Mouse (Mus musculus): ENCODE data around the gene Hoxa1. TPM values are rescaled to one million over a fixed set of nuclear protein-coding genes. Genes with fewer than 3 reads are reported as not detected.

The Hoxa1 gene
- polyA plus RNA-seq, 2 experiments: 0.33 to 0.47 TPM

DNA sequence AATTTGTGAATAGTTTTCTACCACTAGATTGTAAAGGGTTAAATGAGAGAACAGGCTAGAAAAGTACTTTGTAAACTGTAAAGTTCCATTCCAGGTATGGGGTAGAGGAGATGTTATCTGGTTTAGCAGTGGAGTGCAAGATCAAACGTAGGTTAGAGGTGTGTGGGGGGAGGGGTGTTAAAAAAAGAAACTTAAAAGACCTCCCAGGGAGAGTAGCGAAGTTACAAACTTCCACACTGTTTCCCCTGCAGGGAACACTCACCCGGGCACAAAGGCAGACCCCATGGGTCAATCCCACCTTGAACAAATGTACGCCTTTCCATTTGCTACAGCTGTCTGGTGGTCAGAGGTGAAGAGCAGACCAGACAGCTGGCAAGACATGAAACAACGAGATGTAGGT lies 42.2 kb downstream of the Hoxa1 start:
- 22% methylated on average over 5 of the region's 5 CpGs for WGBS (ENCODE audit: insufficient replicate concordance)
- H3K9ac ChIP-seq (replicated peaks): no peak overlapping the region
- no peaks in the 10 kb centered on the region for H3K9me3 ChIP-seq (ENCODE audit: control insufficient read depth, low read length)
- H3K36me3 ChIP-seq (replicated peaks; ENCODE audit: control insufficient read depth, insufficient read depth, low read depth): no peaks in the 10 kb centered on the region
- ATAC-seq (ENCODE audit: insufficient read depth) (no peak), DNase-seq (ENCODE audit: low read depth in 3 of 3, low spot score in 3 of 3) (no peak)
- H3K4me1 ChIP-seq (replicated peaks; ENCODE audit: control insufficient read depth in 2 of 2, insufficient read depth in 2 of 2, low read length in 1 of 2): no peaks in the 10 kb centered on the region
- no peak overlapping the region for H3K27ac ChIP-seq
- H3K27me3 ChIP-seq (ENCODE audit: control insufficient read depth, insufficient read depth, low read length): no peaks in the 10 kb centered on the region
- H3K4me3 ChIP-seq (ENCODE audit: insufficient read depth in 1 of 2, low read depth in 2 of 2, low read length in 2 of 2): no peak overlapping the region
- TF ChIP-seq CTCF (IDR thresholded peaks at IDR 0.05; ENCODE audit: low read depth) (no peak), EP300 (IDR thresholded peaks at IDR 0.05; ENCODE audit: low read depth) (no peak)
- no peak overlapping the region for H3K4me2 ChIP-seq (ENCODE audit: low read depth)

- H3K27ac ChIP-seq: no peak overlapping the region
- no peak for TF ChIP-seq CTCF (IDR thresholded peaks at IDR 0.05; ENCODE audit: low read depth)
- H3K27me3 ChIP-seq (ENCODE audit: control insufficient read depth, insufficient read depth, low read length): no peaks in the 10 kb centered on the region
- H3K9me3 ChIP-seq (ENCODE audit: control insufficient read depth, low read length): no peaks in the 10 kb centered on the region
- no peaks in the 10 kb centered on the region for H3K4me1 ChIP-seq (replicated peaks; ENCODE audit: control insufficient read depth in 2 of 2, insufficient read depth in 2 of 2, low read length in 1 of 2)
- H3K4me2 ChIP-seq (ENCODE audit: low read depth): no peak overlapping the region
- no peaks in the 10 kb centered on the region for H3K36me3 ChIP-seq (replicated peaks; ENCODE audit: control insufficient read depth, insufficient read depth, low read depth)
- no peak for ATAC-seq (ENCODE audit: insufficient read depth)
- no peak for DNase-seq (ENCODE audit: low read depth in 3 of 3, low spot score in 3 of 3)
- 64% methylated on average over 4 of the region's 4 CpGs for WGBS (ENCODE audit: insufficient replicate concordance)
- no peak overlapping the region for H3K4me3 ChIP-seq (ENCODE audit: insufficient read depth in 1 of 2, low read depth in 2 of 2, low read length in 2 of 2)
- H3K9ac ChIP-seq (replicated peaks): no peak overlapping the region
Observed at GRCm38 (mm10) chr6:52111846-52112245, 46.3 kb downstream of the Hoxa1 start.

DNA sequence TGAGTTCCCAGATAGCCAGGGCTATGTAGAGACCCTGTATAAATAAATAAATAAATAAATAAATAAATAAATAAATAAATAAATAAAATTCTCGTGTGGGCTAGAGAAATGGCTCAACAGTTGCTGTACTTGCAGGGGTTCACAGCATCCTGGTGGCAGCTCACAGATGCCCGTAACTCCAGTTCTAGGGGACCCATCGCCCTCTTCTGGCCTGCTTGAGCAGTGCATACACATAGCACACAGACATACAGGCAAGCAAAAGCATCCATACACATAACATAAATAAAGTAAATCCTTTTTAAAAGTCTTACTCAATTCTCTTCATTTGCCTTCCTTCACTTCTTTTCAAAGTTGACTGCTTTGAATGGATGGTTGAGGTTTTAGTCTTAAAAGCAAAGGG lies 50.7 kb downstream of the Hoxa1 start:
- no peaks in the 10 kb centered on the region for H3K36me3 ChIP-seq (replicated peaks; ENCODE audit: control insufficient read depth, insufficient read depth, low read depth)
- no peaks in the 10 kb centered on the region for H3K4me1 ChIP-seq (replicated peaks; ENCODE audit: control insufficient read depth in 2 of 2, insufficient read depth in 2 of 2, low read length in 1 of 2)
- WGBS (ENCODE audit: insufficient replicate concordance): 68% methylated on average over 3 of the region's 3 CpGs
- H3K4me3 ChIP-seq (ENCODE audit: insufficient read depth in 1 of 2, low read depth in 2 of 2, low read length in 2 of 2): no peak overlapping the region
- H3K9me3 ChIP-seq (ENCODE audit: control insufficient read depth, low read length): no peaks in the 10 kb centered on the region
- ATAC-seq (ENCODE audit: insufficient read depth) (no peak), DNase-seq (ENCODE audit: low read depth in 3 of 3, low spot score in 3 of 3) (no peak)
- no peaks in the 10 kb centered on the region for H3K27me3 ChIP-seq (ENCODE audit: control insufficient read depth, insufficient read depth, low read length)
- TF ChIP-seq CTCF (IDR thresholded peaks at IDR 0.05; ENCODE audit: low read depth): peak; percentile 28
- TF ChIP-seq EP300 (IDR thresholded peaks at IDR 0.05; ENCODE audit: low read depth): no peak
- H3K9ac ChIP-seq (replicated peaks): no peak overlapping the region
- no peak overlapping the region for H3K27ac ChIP-seq
- no peak overlapping the region for H3K4me2 ChIP-seq (ENCODE audit: low read depth)

DNA sequence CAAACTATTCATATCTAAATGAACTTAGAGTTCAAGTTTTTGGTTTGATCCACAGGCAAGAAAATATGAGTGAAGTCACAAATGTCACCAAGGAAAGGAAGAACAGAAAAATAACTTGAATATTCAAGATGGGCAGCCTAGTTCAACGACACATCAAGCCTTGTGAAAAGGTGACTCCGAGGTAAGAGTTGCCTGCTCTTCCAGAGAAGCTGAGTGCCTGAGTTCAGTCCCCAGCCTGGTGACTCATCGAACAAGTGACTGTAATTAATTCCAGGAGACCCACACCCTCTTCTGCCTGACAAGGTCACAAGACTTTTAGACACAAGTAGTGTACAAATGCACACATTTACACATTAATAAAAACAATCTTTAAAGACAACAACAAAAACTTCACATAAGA lies 51.4 kb downstream of the Hoxa1 start:
- H3K9ac ChIP-seq (replicated peaks): no peak overlapping the region
- no peak overlapping the region for H3K4me3 ChIP-seq (ENCODE audit: insufficient read depth in 1 of 2, low read depth in 2 of 2, low read length in 2 of 2)
- H3K4me1 ChIP-seq (replicated peaks; ENCODE audit: control insufficient read depth in 2 of 2, insufficient read depth in 2 of 2, low read length in 1 of 2): no peaks in the 10 kb centered on the region
- H3K36me3 ChIP-seq (replicated peaks; ENCODE audit: control insufficient read depth, insufficient read depth, low read depth): no peaks in the 10 kb centered on the region
- ATAC-seq (ENCODE audit: insufficient read depth): no peak
- H3K4me2 ChIP-seq (ENCODE audit: low read depth): no peak overlapping the region
- H3K27ac ChIP-seq: no peak overlapping the region
- no peaks in the 10 kb centered on the region for H3K27me3 ChIP-seq (ENCODE audit: control insufficient read depth, insufficient read depth, low read length)
- TF ChIP-seq CTCF (IDR thresholded peaks at IDR 0.05; ENCODE audit: low read depth) (no peak), EP300 (IDR thresholded peaks at IDR 0.05; ENCODE audit: low read depth) (no peak)
- DNase-seq (ENCODE audit: low read depth in 3 of 3, low spot score in 3 of 3): no peak
- WGBS (ENCODE audit: insufficient replicate concordance): 45% methylated on average over 3 of the region's 3 CpGs
- no peaks in the 10 kb centered on the region for H3K9me3 ChIP-seq (ENCODE audit: control insufficient read depth, low read length)

DNA sequence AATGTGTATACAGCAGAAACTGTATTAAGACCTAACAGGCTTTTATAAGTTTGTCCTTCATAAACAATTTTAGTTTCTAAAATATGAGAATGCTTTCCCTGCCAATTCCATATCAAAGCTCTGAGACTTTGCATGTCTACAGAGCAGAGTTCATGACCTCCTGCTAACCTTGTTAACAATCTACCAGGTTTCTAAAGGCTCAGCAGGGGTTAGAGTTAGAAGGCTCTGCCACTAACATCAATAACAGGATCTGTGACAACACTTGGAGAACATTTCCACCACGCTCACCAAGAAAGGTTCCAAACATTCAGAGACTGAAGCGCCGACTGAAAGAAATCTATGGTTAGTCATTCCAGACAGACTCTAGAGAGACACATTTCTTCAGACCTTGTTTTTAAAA lies 51.9 kb downstream of the Hoxa1 start:
- H3K4me3 ChIP-seq (ENCODE audit: insufficient read depth in 1 of 2, low read depth in 2 of 2, low read length in 2 of 2): no peak overlapping the region
- no peaks in the 10 kb centered on the region for H3K36me3 ChIP-seq (replicated peaks; ENCODE audit: control insufficient read depth, insufficient read depth, low read depth)
- ATAC-seq (ENCODE audit: insufficient read depth): no peak
- H3K27ac ChIP-seq: no peak overlapping the region
- H3K4me2 ChIP-seq (ENCODE audit: low read depth): no peak overlapping the region
- no peaks in the 10 kb centered on the region for H3K27me3 ChIP-seq (ENCODE audit: control insufficient read depth, insufficient read depth, low read length)
- TF ChIP-seq EP300 (IDR thresholded peaks at IDR 0.05; ENCODE audit: low read depth) (no peak), CTCF (IDR thresholded peaks at IDR 0.05; ENCODE audit: low read depth) (no peak)
- no peaks in the 10 kb centered on the region; a peak in 1 of 4 replicates for H3K4me1 ChIP-seq (replicated peaks; ENCODE audit: control insufficient read depth in 2 of 2, insufficient read depth in 2 of 2, low read length in 1 of 2)
- DNase-seq (ENCODE audit: low read depth in 3 of 3, low spot score in 3 of 3): no peak
- no peaks in the 10 kb centered on the region for H3K9me3 ChIP-seq (ENCODE audit: control insufficient read depth, low read length)
- H3K9ac ChIP-seq (replicated peaks): no peak overlapping the region
- WGBS (ENCODE audit: insufficient replicate concordance): 58% methylated on average over 3 of the region's 3 CpGs

Other genes with a start within 250 kb of the Hoxa1 start
- gene Skap2, start 145.8 kb downstream of the Hoxa1 start, polyA plus RNA-seq (2012; rRNA removed): 5.4 and 10.1 TPM in 2 replicates
- gene Skap2, start 145.8 kb downstream of the Hoxa1 start, polyA plus RNA-seq (2014; fragmentation: Nextera tagmentation; extraction: Ambion mirVana): 18.4 and 19.4 TPM in 2 replicates
- 0.26 and 0.30 TPM in 2 replicates for gene Hoxa2, start 6.5 kb upstream of the Hoxa1 start, polyA plus RNA-seq (2012; rRNA removed)
- gene Hoxa2, start 6.5 kb upstream of the Hoxa1 start, polyA plus RNA-seq (2014; fragmentation: Nextera tagmentation; extraction: Ambion mirVana): 0.14 and 0.33 TPM in 2 replicates
- gene 5730596B20Rik, start 19.2 kb upstream of the Hoxa1 start, polyA plus RNA-seq (2012; rRNA removed): 0.03 and 0.04 TPM in 2 replicates
- 0.03 TPM in 1 of 2 replicates, not detected in the other for gene 5730596B20Rik, start 19.2 kb upstream of the Hoxa1 start, polyA plus RNA-seq (2014; fragmentation: Nextera tagmentation; extraction: Ambion mirVana)
- 0.25 and 0.26 TPM in 2 replicates for gene Hoxa4, start 33.4 kb upstream of the Hoxa1 start, polyA plus RNA-seq (2012; rRNA removed)
- 0.09 and 0.14 TPM in 2 replicates for gene Hoxa4, start 33.4 kb upstream of the Hoxa1 start, polyA plus RNA-seq (2014; fragmentation: Nextera tagmentation; extraction: Ambion mirVana)
- 0.52 and 0.97 TPM in 2 replicates for gene Hoxa5, start 46.3 kb upstream of the Hoxa1 start, polyA plus RNA-seq (2012; rRNA removed)
- gene Hoxa5, start 46.3 kb upstream of the Hoxa1 start, polyA plus RNA-seq (2014; fragmentation: Nextera tagmentation; extraction: Ambion mirVana): 0.16 and 0.43 TPM in 2 replicates
- gene Hoxa6, start 50.4 kb upstream of the Hoxa1 start, polyA plus RNA-seq (2012; rRNA removed): not detected in 2 replicates
- not detected in 2 replicates for gene Hoxa6, start 50.4 kb upstream of the Hoxa1 start, polyA plus RNA-seq (2014; fragmentation: Nextera tagmentation; extraction: Ambion mirVana)
- gene Hoxa3, start 55.0 kb upstream of the Hoxa1 start, polyA plus RNA-seq (2012; rRNA removed): 0.37 and 0.43 TPM in 2 replicates
- 0.13 and 0.38 TPM in 2 replicates for gene Hoxa3, start 55.0 kb upstream of the Hoxa1 start, polyA plus RNA-seq (2014; fragmentation: Nextera tagmentation; extraction: Ambion mirVana)
- gene Gm28308, start 55.0 kb upstream of the Hoxa1 start, polyA plus RNA-seq (2012; rRNA removed): not detected in 2 replicates
- gene Gm28308, start 55.0 kb upstream of the Hoxa1 start, polyA plus RNA-seq (2014; fragmentation: Nextera tagmentation; extraction: Ambion mirVana): not detected in 2 replicates
- 0.18 and 0.26 TPM in 2 replicates for gene Hoxa7, start 63.5 kb upstream of the Hoxa1 start, polyA plus RNA-seq (2012; rRNA removed)
- gene Hoxa7, start 63.5 kb upstream of the Hoxa1 start, polyA plus RNA-seq (2014; fragmentation: Nextera tagmentation; extraction: Ambion mirVana): 0.18 and 0.23 TPM in 2 replicates
- 0.58 and 0.76 TPM in 2 replicates for gene Hoxa9, start 72.8 kb upstream of the Hoxa1 start, polyA plus RNA-seq (2012; rRNA removed)
- 0.28 and 0.43 TPM in 2 replicates for gene Hoxa9, start 72.8 kb upstream of the Hoxa1 start, polyA plus RNA-seq (2014; fragmentation: Nextera tagmentation; extraction: Ambion mirVana)
- 0.04 and 0.19 TPM in 2 replicates for gene Hoxa10, start 82.5 kb upstream of the Hoxa1 start, polyA plus RNA-seq (2012; rRNA removed)
- 0.14 TPM in 1 of 2 replicates, not detected in the other for gene Hoxa10, start 82.5 kb upstream of the Hoxa1 start, polyA plus RNA-seq (2014; fragmentation: Nextera tagmentation; extraction: Ambion mirVana)
- gene Hoxa11, start 87.5 kb upstream of the Hoxa1 start, polyA plus RNA-seq (2012; rRNA removed): 0.03 TPM in 1 of 2 replicates, not detected in the other
- gene Hoxa11, start 87.5 kb upstream of the Hoxa1 start, polyA plus RNA-seq (2014; fragmentation: Nextera tagmentation; extraction: Ambion mirVana): not detected in 2 replicates
- 0.02 and 0.09 TPM in 2 replicates for gene Hoxa13, start 102.6 kb upstream of the Hoxa1 start, polyA plus RNA-seq (2012; rRNA removed)
- not detected in 2 replicates for gene Hoxa13, start 102.6 kb upstream of the Hoxa1 start, polyA plus RNA-seq (2014; fragmentation: Nextera tagmentation; extraction: Ambion mirVana)
- 0.03 TPM in 1 of 2 replicates, not detected in the other for gene Evx1, start 155.2 kb upstream of the Hoxa1 start, polyA plus RNA-seq (2012; rRNA removed)
- gene Evx1, start 155.2 kb upstream of the Hoxa1 start, polyA plus RNA-seq (2014; fragmentation: Nextera tagmentation; extraction: Ambion mirVana): not detected in 2 replicates